Mouse (Mus musculus): ENCODE data around the gene E2f6. TPM values are rescaled to one million over a fixed set of nuclear protein-coding genes. Genes with fewer than 3 reads are reported as not detected.
A peak's percentile ranks its signal among the peaks of the same experiment; 100 is the strongest.

The E2f6 gene
- total and polyA plus RNA-seq, 3 experiments, result 9.3 to 36.1 (median 20.0) TPM

GRCm38 (mm10) chr12:16856306-16856679 lies 45.5 kb downstream of the E2f6 start:
- no peak overlapping the region for H3K4me3 ChIP-seq (replicated peaks in 1 of 3; ENCODE audit: low read depth in 2 of 3, low read length in 2 of 3, poor library complexity in 1 of 3)
- no peaks in the 10 kb centered on the region for H3K79me2 ChIP-seq (replicated peaks; ENCODE audit: control insufficient read depth, extremely low read depth, insufficient read depth, poor library complexity, severe bottlenecking)
- no peaks in the 10 kb centered on the region for H3K36me3 ChIP-seq (replicated peaks in 1 of 2; ENCODE audit: control insufficient read depth in 1 of 2, insufficient read depth in 1 of 2, low read length in 1 of 2)
- no peaks in the 10 kb centered on the region for H3K27me3 ChIP-seq (replicated peaks)
- dilution Hi-C loops (cut with MboI; ENCODE audit: extremely low pct_ligation_motif_present, extremely low pct_unique_long_range_greater_than_20kb, low sequenced_read_pairs) (no loop called here), in situ Hi-C loops (cut with MboI; ENCODE audit: low pct_ligation_motif_present, low pct_unique_long_range_greater_than_20kb, low sequenced_read_pairs) (no loop called here)
- TF ChIP-seq MAX (IDR thresholded peaks at IDR 0.05; ENCODE audit: low read length) (no peak), EP300 (IDR thresholded peaks at IDR 0.05; ENCODE audit: low read length) (no peak), E2F4 (IDR thresholded peaks at IDR 0.05; ENCODE audit: insufficient replicate concordance, low read depth, low read length) (no peak), USF1 (IDR thresholded peaks at IDR 0.05; ENCODE audit: low read depth, low read length) (no peak), SMC3 (IDR thresholded peaks at IDR 0.05; ENCODE audit: low read depth, low read length) (no peak), CHD1 (IDR thresholded peaks at IDR 0.05; ENCODE audit: low read depth, low read length) (no peak), PAX5 (IDR thresholded peaks at IDR 0.05; ENCODE audit: low read length) (no peak), JUN (IDR thresholded peaks at IDR 0.05; ENCODE audit: insufficient read depth, low read depth, low read length) (no peak), NELFE (IDR thresholded peaks at IDR 0.05; ENCODE audit: low read depth, low read length) (no peak), MYC (IDR thresholded peaks at IDR 0.05; ENCODE audit: low read depth, low read length) (no peak), ZMIZ1 (IDR thresholded peaks at IDR 0.05; ENCODE audit: low read depth, low read length) (no peak), ETS1 (conservative IDR thresholded peaks at IDR 0.05; ENCODE audit: low read depth, low read length) (no peak), TCF12 (IDR thresholded peaks at IDR 0.05; ENCODE audit: low read depth, low read length) (no peak)
- no peak for DNase-seq (ENCODE audit: extremely low read depth)
- H3K4me1 ChIP-seq (ENCODE audit: control insufficient read depth in 1 of 2, insufficient read depth in 2 of 2), result peaks cover 22 to 73% of the 10 kb centered on the region in 2 experiments
- no peak overlapping the region for H3K9ac ChIP-seq (ENCODE audit: insufficient read depth, low read depth)
- no peak overlapping the region for H3K27ac ChIP-seq (ENCODE audit: insufficient read depth, low read depth)
- H3K4me2 ChIP-seq (ENCODE audit: insufficient read depth, low read depth, poor library complexity, severe bottlenecking), result no peak overlapping the region
- peaks cover 2% of the 10 kb centered on the region for H3K9me3 ChIP-seq (replicated peaks; ENCODE audit: low read length)

- DNase-seq (ENCODE audit: extremely low read depth), result peak; percentile 74
These were observed 47.3 kb downstream of the E2f6 start for GRCm38 (mm10) chr12:16858081-16858480.

DNA sequence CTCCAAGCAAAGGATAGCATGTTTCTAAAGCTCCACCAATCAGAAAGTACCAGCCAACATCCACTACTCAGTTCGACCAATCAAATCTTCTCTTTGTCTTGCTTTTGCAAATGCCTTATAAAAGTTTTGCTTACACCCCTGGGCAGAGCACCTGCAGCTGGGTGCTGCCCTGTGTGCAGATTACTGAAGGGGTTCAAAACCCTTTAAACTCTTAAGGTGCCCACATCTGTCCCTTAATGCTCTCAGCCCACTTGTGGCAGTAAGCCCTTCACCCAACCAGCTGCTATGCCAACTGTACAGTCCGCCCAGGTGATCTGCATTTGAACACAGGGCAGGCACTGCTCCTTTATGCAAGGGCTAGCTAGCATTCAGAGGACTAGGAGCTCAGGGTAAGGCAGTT lies 49.0 kb downstream of the E2f6 start:
- dilution Hi-C loops (cut with MboI; ENCODE audit: extremely low pct_ligation_motif_present, extremely low pct_unique_long_range_greater_than_20kb, low sequenced_read_pairs), result no loop called here
- in situ Hi-C loops (cut with MboI; ENCODE audit: low pct_ligation_motif_present, low pct_unique_long_range_greater_than_20kb, low sequenced_read_pairs), result no loop called here
- H3K9ac ChIP-seq (ENCODE audit: insufficient read depth, low read depth), result no peak overlapping the region

More at GRCm38 (mm10) chr12:16858081-16858480, 47.3 kb downstream of the E2f6 start:
- Histone ChIP-seq H3K27me3 (replicated peaks) (no peaks in the 10 kb centered on the region), H3K9me3 (replicated peaks; ENCODE audit: low read length) (peaks cover 2% of the 10 kb centered on the region), H3K4me3 (replicated peaks in 1 of 3; ENCODE audit: low read depth in 2 of 3, low read length in 2 of 3, poor library complexity in 1 of 3) (no peak overlapping the region), H3K27ac (ENCODE audit: insufficient read depth, low read depth) (peak overlapping the region; percentile 34; the same call in 1 of the 2 replicates), H3K79me2 (replicated peaks; ENCODE audit: control insufficient read depth, extremely low read depth, insufficient read depth, poor library complexity, severe bottlenecking) (no peaks in the 10 kb centered on the region), H3K4me1 (ENCODE audit: control insufficient read depth in 1 of 2, insufficient read depth in 2 of 2) (peaks cover 22 to 83% of the 10 kb centered on the region in 2 experiments), H3K9ac (ENCODE audit: insufficient read depth, low read depth) (no peak overlapping the region), H3K4me2 (ENCODE audit: insufficient read depth, low read depth, poor library complexity, severe bottlenecking) (peak overlapping the region; percentile 59; the same call in 1 of the 2 replicates), H3K36me3 (replicated peaks in 1 of 2; ENCODE audit: control insufficient read depth in 1 of 2, insufficient read depth in 1 of 2, low read length in 1 of 2) (no peaks in the 10 kb centered on the region)
- TF ChIP-seq SIN3A (IDR thresholded peaks at IDR 0.05; ENCODE audit: low read length) (no peak), ZMIZ1 (IDR thresholded peaks at IDR 0.05; ENCODE audit: low read depth, low read length) (no peak), TBP (conservative IDR thresholded peaks at IDR 0.05; ENCODE audit: low read depth, low read length) (0 out of 2 replicates have a peak, but pooled peaks have one; percentile 47), TCF12 (IDR thresholded peaks at IDR 0.05; ENCODE audit: low read depth, low read length) (peak; percentile 41; the same call in 1 of the 2 replicates)
- in situ Hi-C loops (cut with MboI; ENCODE audit: low pct_ligation_motif_present, low pct_unique_long_range_greater_than_20kb, low sequenced_read_pairs) (no loop called here), dilution Hi-C loops (cut with MboI; ENCODE audit: extremely low pct_ligation_motif_present, extremely low pct_unique_long_range_greater_than_20kb, low sequenced_read_pairs) (no loop called here)

More for the DNA sequence above, 49.0 kb downstream of the E2f6 start:
- DNase-seq (ENCODE audit: extremely low read depth), result no peak
- H3K79me2 ChIP-seq (replicated peaks; ENCODE audit: control insufficient read depth, extremely low read depth, insufficient read depth, poor library complexity, severe bottlenecking), result no peaks in the 10 kb centered on the region
- H3K36me3 ChIP-seq (replicated peaks in 1 of 2; ENCODE audit: control insufficient read depth in 1 of 2, insufficient read depth in 1 of 2, low read length in 1 of 2), result no peaks in the 10 kb centered on the region
- no peaks in the 10 kb centered on the region for H3K27me3 ChIP-seq (replicated peaks)
- no peak overlapping the region for H3K4me2 ChIP-seq (ENCODE audit: insufficient read depth, low read depth, poor library complexity, severe bottlenecking)
- peaks cover 2% of the 10 kb centered on the region for H3K9me3 ChIP-seq (replicated peaks; ENCODE audit: low read length)
- peaks cover 22 to 74% of the 10 kb centered on the region in 2 experiments for H3K4me1 ChIP-seq (ENCODE audit: control insufficient read depth in 1 of 2, insufficient read depth in 2 of 2)
- no peak overlapping the region for H3K4me3 ChIP-seq (replicated peaks in 1 of 3; ENCODE audit: low read depth in 2 of 3, low read length in 2 of 3, poor library complexity in 1 of 3)
- TF ChIP-seq POLR2AphosphoS2 (IDR thresholded peaks at IDR 0.05; ENCODE audit: low read depth, low read length), result no peak
- no peak for TF ChIP-seq IRF4 (IDR thresholded peaks at IDR 0.05; ENCODE audit: low read depth, low read length)
- no peak for TF ChIP-seq ZMIZ1 (IDR thresholded peaks at IDR 0.05; ENCODE audit: low read depth, low read length)
- TF ChIP-seq CHD1 (IDR thresholded peaks at IDR 0.05; ENCODE audit: low read depth, low read length), result no peak
- TF ChIP-seq CTCF (conservative IDR thresholded peaks at IDR 0.05 in 1 of 2, IDR thresholded peaks at IDR 0.05 in 1 of 2; ENCODE audit: low read depth in 2 of 2, low read length in 2 of 2), result no peak
- TF ChIP-seq ZNF384 (IDR thresholded peaks at IDR 0.05; ENCODE audit: low read depth, low read length), result no peak
- TF ChIP-seq RAD21 (IDR thresholded peaks at IDR 0.05; ENCODE audit: low read depth, low read length), result no peak
- no peak for TF ChIP-seq CHD2 (IDR thresholded peaks at IDR 0.05; ENCODE audit: low read length)
- no peak for TF ChIP-seq POLR2A (IDR thresholded peaks at IDR 0.05; ENCODE audit: low read depth, low read length)
- no peak for TF ChIP-seq MAFK (IDR thresholded peaks at IDR 0.05; ENCODE audit: insufficient replicate concordance, low read length)
- TF ChIP-seq EP300 (IDR thresholded peaks at IDR 0.05; ENCODE audit: low read length), result no peak
- no peak for TF ChIP-seq NRF1 (IDR thresholded peaks at IDR 0.05; ENCODE audit: low read depth, low read length)
- TF ChIP-seq HCFC1 (IDR thresholded peaks at IDR 0.05; ENCODE audit: low read depth, low read length), result no peak
- TF ChIP-seq KAT2A (IDR thresholded peaks at IDR 0.05; ENCODE audit: insufficient replicate concordance, low read length), result no peak
- no peak for TF ChIP-seq ELF1 (IDR thresholded peaks at IDR 0.05; ENCODE audit: low read depth, low read length)
- TF ChIP-seq TCF12 (IDR thresholded peaks at IDR 0.05; ENCODE audit: low read depth, low read length), result no peak
- TF ChIP-seq TBP (conservative IDR thresholded peaks at IDR 0.05; ENCODE audit: low read depth, low read length), result no peak
- H3K27ac ChIP-seq (ENCODE audit: insufficient read depth, low read depth), result no peak overlapping the region
